8 mouse cellular contexts compared by ENCODE assay signal in genomic region chr11:120315832-120316689, GRCm38 (mm10). TPM values are rescaled to one million over a fixed set of nuclear protein-coding genes. Genes with fewer than 3 reads are reported as not detected.
A peak's percentile ranks its signal among the peaks of the same experiment; 100 is the strongest.
DNase-seq lines count a peak whose midpoint lies in the region; ATAC-seq lines count a peak whose summit lies in the region.

No protein-coding gene starts in this region.

- peaks cover 6% of the 10 kb centered on the region for H3K9me3 ChIP-seq in erythroblast, embryonic 14.5 days (ENCODE audit: control insufficient read depth, low read length)
- no peaks in the 10 kb centered on the region for H3K9me3 ChIP-seq in heart, embryonic 12.5 days (replicated peaks)
- H3K9me3 ChIP-seq in kidney, embryonic 16.5 days (ENCODE audit: low read length): no peaks in the 10 kb centered on the region

- H3K9ac ChIP-seq in heart, embryonic 12.5 days: peak overlapping the region; percentile 82
- peak overlapping the region; percentile 91 for H3K9ac ChIP-seq in kidney, embryonic 16.5 days (replicated peaks; ENCODE audit: low read length)

- no peaks in the 10 kb centered on the region for H3K27me3 ChIP-seq in erythroblast, embryonic 14.5 days (ENCODE audit: control insufficient read depth)
- no peaks in the 10 kb centered on the region for H3K27me3 ChIP-seq in heart, embryonic 12.5 days (replicated peaks)
- H3K27me3 ChIP-seq in kidney, embryonic 16.5 days (ENCODE audit: insufficient read depth, low read length): no peaks in the 10 kb centered on the region

- peak; percentile 97 for ATAC-seq in heart, embryonic 12.5 days (ENCODE audit: insufficient number of reproducible peaks, low FRiP score)
- peak; percentile 97 for ATAC-seq in kidney, embryonic 16.5 days (ENCODE audit: low FRiP score, low TSS enrichment)

- peaks cover 39% of the 10 kb centered on the region for H3K4me1 ChIP-seq in erythroblast, embryonic 14.5 days (ENCODE audit: control insufficient read depth)
- peaks cover 38% of the 10 kb centered on the region for H3K4me1 ChIP-seq in heart, embryonic 12.5 days (replicated peaks)
- H3K4me1 ChIP-seq in kidney, embryonic 16.5 days (ENCODE audit: insufficient read depth, low read length): peaks cover 30% of the 10 kb centered on the region

- H3K4me2 ChIP-seq in heart, embryonic 12.5 days: peak overlapping the region; percentile 97
- peak overlapping the region; percentile 65 for H3K4me2 ChIP-seq in kidney, embryonic 16.5 days (replicated peaks; ENCODE audit: low read depth, low read length)

- H3K36me3 ChIP-seq in erythroblast, embryonic 14.5 days (ENCODE audit: control insufficient read depth): no peaks in the 10 kb centered on the region
- H3K36me3 ChIP-seq in heart, embryonic 12.5 days: no peaks in the 10 kb centered on the region
- no peaks in the 10 kb centered on the region for H3K36me3 ChIP-seq in kidney, embryonic 16.5 days (ENCODE audit: insufficient read depth, low read length)

- peak; percentile 89 for DNase-seq in CD4-positive helper T cell, adult 2 months (ENCODE audit: low read depth, low spot score)
- peak; percentile 95 for DNase-seq in brain, embryonic 18.5 days (ENCODE audit: low read depth, low spot score)
- peak; percentile 94 for DNase-seq in liver
- DNase-seq in monocyte, adult 2 months (ENCODE audit: low read depth in 1 of 2, low spot score in 2 of 2): peak; percentile 48 to 74
- peak; percentile 73 to 79 for DNase-seq in spleen, postnatal 14 days (ENCODE audit: low spot score in 2 of 2)

- H3K4me3 ChIP-seq in erythroblast, embryonic 14.5 days (replicated peaks): peak overlapping the region; percentile 65
- H3K4me3 ChIP-seq in heart, embryonic 12.5 days: peak overlapping the region; percentile 52
- H3K4me3 ChIP-seq in kidney, embryonic 16.5 days (ENCODE audit: low read length): peak overlapping the region; percentile 57

- 15% methylated on average over 37 of the region's 37 CpGs for WGBS in heart, embryonic 12.5 days
- WGBS in kidney, embryonic 16.5 days: 3% methylated on average over 37 of the region's 37 CpGs

- H3K27ac ChIP-seq in heart, embryonic 12.5 days (ENCODE audit: poor library complexity, severe bottlenecking): peak overlapping the region; percentile 100
- H3K27ac ChIP-seq in kidney, embryonic 16.5 days (ENCODE audit: low read length): peak overlapping the region; percentile 99

RNA-seq across cellular contexts. Expression of gene Actg1, which starts 32.3 kb away (rescaled TPM):
- 9.0 TPM in 2 replicates for polyA plus RNA-seq in erythroblast, embryonic 14.5 days (2012)
- 1,404 and 1,426 TPM in 2 replicates for polyA plus RNA-seq in heart, embryonic 12.5 days (2016; fragmentation: Nextera tagmentation; extraction: Ambion mirVana)
- polyA plus RNA-seq in kidney, embryonic 16.5 days (2015; fragmentation: Nextera tagmentation; extraction: Ambion mirVana): 2,803 and 2,860 TPM in 2 replicates

RNA-seq across cellular contexts. Expression of gene Fscn2, which starts 45.3 kb away (rescaled TPM):
- not detected in 2 replicates for polyA plus RNA-seq in erythroblast, embryonic 14.5 days (2012)
- polyA plus RNA-seq in heart, embryonic 12.5 days (2016; fragmentation: Nextera tagmentation; extraction: Ambion mirVana): 0.17 and 0.63 TPM in 2 replicates
- polyA plus RNA-seq in kidney, embryonic 16.5 days (2015; fragmentation: Nextera tagmentation; extraction: Ambion mirVana): 0.72 and 0.82 TPM in 2 replicates

Comparison
In these comparisons a context has a peak if more than half of its experiments do, and no peak if none do; other contexts are left out.
1. Peak in every context shown above with its lines: DNase-seq, ATAC-seq, H3K4me3 ChIP-seq and H3K27ac ChIP-seq.
2. RNA of gene Actg1, which starts 32.3 kb away (polyA plus RNA-seq): 2,803 to 2,860 TPM in kidney, embryonic 16.5 days and 1,404 to 1,426 TPM in heart, embryonic 12.5 days; 9.0 TPM in erythroblast, embryonic 14.5 days; every median in the first group is over 100 times any median in the second.